Mouse (Mus musculus) stomach, postnatal 0 days (tissue): Measurements from ENCODE around the gene Wfikkn1.

ENCODE experiments used
- CTCF ChIP-seq: IDR thresholded peaks from 2 replicates; pipeline ENCODE4 v1.5.1; 2016; ENCODE audit warnings: antibody characterized with exemption, low read depth, mild to moderate bottlenecking, moderate library complexity
- EP300 ChIP-seq: optimal IDR thresholded peaks from 2 replicates; pipeline ENCODE3; 2016; ENCODE audit warnings: antibody characterized with exemption

GRCm38 (mm10) chr17:25843636-25844395 lies 36.8 kb downstream of the Wfikkn1 start:
- TF ChIP-seq CTCF (no peak), EP300 (no peak)
